Mouse (Mus musculus): ENCODE results near the gene Mrap2. TPM values are rescaled to one million over a fixed set of nuclear protein-coding genes. Genes with fewer than 3 reads are reported as not detected.

Mrap2 gene
- total RNA-seq, 1 experiment from 2014 or later: not detected

DNA sequence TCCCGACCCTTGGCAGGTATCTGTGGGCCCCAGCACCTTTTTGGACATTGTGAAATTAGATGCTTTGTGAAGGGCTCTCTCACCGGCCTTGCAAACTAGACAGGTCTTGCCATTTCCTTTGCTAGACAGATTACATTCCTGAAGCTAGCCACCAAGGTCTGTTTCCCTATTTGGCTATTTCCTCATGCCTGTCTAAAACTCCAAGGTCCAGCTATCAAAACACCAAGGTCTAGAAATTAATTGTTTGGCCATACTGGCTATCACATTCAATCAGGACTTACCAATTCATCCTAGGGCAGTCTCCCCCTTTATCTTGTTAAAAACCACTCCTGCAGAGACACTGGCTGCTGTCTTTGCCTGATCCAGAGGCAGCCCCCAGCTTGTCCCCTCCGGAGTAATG, 23.9 kb downstream of the Mrap2 start:
- ATAC-seq (replicated peaks in 1 of 2; ENCODE audit: insufficient read depth in 1 of 2, low FRiP score in 2 of 2, low TSS enrichment in 1 of 2, low read depth in 1 of 2, poor library complexity in 2 of 2, severe bottlenecking in 2 of 2): no peak

DNA sequence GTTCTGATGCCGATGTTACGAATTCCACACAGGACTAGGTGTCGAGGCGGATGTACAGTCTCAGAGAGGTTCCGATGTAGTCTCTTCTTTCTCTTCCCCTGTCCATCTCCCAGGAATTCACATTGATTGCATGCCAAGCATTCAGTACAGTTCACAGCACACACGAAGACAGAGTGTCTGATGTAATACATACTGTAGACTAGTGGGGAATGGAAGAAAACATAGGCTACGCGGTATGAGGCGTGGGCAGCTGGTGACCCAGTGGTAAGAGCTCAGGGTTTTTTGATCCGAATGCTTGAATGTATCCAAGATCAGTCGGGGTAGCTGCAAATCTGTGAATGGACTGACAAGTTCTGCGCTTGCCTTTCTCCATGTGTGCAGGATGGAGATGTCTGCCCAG, 25.0 kb downstream of the Mrap2 start:
- ATAC-seq (replicated peaks in 1 of 2; ENCODE audit: insufficient read depth in 1 of 2, low FRiP score in 2 of 2, low TSS enrichment in 1 of 2, low read depth in 1 of 2, poor library complexity in 2 of 2, severe bottlenecking in 2 of 2): no peak

GRCm38 (mm10) chr9:87170891-87171290, 26.8 kb downstream of the Mrap2 start:
- no peak for ATAC-seq (replicated peaks in 1 of 2; ENCODE audit: insufficient read depth in 1 of 2, low FRiP score in 2 of 2, low TSS enrichment in 1 of 2, low read depth in 1 of 2, poor library complexity in 2 of 2, severe bottlenecking in 2 of 2)

DNA sequence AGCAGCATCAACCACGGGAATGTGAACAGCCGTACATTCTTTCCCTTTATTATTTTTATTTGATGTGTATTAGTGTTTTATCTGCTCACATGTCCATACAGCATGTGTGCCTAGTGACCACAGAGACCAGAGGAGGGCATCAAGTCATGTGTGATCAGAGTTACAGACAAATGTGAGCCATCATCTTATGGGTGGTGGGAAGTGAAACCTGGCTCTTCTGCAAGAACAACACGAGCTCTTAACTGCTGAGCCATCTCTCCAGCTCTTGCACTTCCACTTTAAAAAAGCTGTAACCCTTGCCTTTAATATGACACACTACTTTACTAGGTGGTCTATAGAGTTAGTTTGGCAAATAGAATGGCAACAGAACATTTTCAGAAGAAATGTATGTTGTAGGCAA, 27.4 kb downstream of the Mrap2 start:
- ATAC-seq (replicated peaks in 1 of 2; ENCODE audit: insufficient read depth in 1 of 2, low FRiP score in 2 of 2, low TSS enrichment in 1 of 2, low read depth in 1 of 2, poor library complexity in 2 of 2, severe bottlenecking in 2 of 2): no peak

DNA sequence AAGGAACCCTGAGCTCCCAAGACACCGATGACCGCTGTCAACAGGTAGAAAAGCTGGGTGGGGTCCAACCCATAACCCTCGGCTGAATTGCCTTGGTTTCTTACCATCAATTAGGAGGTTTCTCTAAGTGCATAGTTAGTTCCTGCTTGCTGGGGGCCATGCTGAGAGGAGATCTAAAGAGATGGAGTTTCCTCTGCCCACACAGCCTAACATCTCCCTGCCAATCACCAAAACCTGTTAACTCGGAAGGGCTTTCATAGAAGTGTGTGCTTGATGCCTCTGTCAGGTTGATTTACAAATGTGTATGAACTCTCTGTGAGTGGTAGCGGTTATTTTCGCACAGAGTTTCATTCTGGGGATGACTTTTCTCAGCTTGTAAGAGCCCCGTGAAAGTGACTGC, 34.4 kb downstream of the Mrap2 start:
- no peak for ATAC-seq (replicated peaks in 1 of 2; ENCODE audit: insufficient read depth in 1 of 2, low FRiP score in 2 of 2, low TSS enrichment in 1 of 2, low read depth in 1 of 2, poor library complexity in 2 of 2, severe bottlenecking in 2 of 2)

DNA sequence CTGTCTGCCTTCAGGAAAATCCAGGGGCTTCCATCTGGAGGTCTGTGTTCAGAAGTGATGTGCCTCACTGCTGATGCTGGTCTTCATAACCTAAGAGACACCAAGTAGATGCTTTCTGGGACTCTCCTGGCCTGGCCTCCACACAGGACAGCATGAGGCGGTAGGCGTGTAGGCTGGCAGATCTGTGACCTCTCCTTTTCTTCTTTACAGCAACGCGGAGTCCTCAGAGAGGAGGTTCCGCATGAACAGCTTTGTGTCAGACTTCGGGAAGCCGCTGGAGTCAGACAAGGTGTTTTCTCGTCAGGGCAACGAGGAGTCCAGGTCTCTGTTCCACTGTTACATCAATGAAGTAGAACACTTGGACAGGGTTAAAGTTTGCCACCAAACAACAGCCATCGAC, 38.1 kb downstream of the Mrap2 start:
- ATAC-seq (replicated peaks in 1 of 2; ENCODE audit: insufficient read depth in 1 of 2, low FRiP score in 2 of 2, low TSS enrichment in 1 of 2, low read depth in 1 of 2, poor library complexity in 2 of 2, severe bottlenecking in 2 of 2): no peak

GRCm38 (mm10) chr9:87187336-87187735, 43.2 kb downstream of the Mrap2 start:
- no peak for ATAC-seq (replicated peaks in 1 of 2; ENCODE audit: insufficient read depth in 1 of 2, low FRiP score in 2 of 2, low TSS enrichment in 1 of 2, low read depth in 1 of 2, poor library complexity in 2 of 2, severe bottlenecking in 2 of 2)

GRCm38 (mm10) chr9:87193721-87194120, 49.6 kb downstream of the Mrap2 start:
- ATAC-seq (replicated peaks in 1 of 2; ENCODE audit: insufficient read depth in 1 of 2, low FRiP score in 2 of 2, low TSS enrichment in 1 of 2, low read depth in 1 of 2, poor library complexity in 2 of 2, severe bottlenecking in 2 of 2): no peak

DNA sequence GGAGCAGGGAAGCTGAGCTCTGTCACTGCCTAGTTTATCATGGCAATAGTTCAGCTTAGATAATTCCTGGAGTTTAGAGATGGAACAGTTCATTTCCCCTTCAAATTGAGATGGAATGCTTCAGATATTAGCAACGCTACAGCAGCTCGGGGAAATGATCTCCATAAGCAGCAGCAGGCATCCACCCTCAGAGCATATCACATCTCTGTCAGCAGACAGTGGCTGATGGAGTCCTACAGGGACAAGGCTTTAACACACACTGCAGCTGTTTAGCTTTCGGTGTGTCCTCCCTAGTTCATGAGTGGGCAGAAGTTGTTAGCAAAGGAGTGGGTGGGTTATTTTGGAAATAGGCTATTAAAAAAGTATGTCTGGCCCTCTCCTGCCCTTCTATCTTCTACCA, 53.2 kb downstream of the Mrap2 start:
- no peak for ATAC-seq (replicated peaks in 1 of 2; ENCODE audit: insufficient read depth in 1 of 2, low FRiP score in 2 of 2, low TSS enrichment in 1 of 2, low read depth in 1 of 2, poor library complexity in 2 of 2, severe bottlenecking in 2 of 2)

DNA sequence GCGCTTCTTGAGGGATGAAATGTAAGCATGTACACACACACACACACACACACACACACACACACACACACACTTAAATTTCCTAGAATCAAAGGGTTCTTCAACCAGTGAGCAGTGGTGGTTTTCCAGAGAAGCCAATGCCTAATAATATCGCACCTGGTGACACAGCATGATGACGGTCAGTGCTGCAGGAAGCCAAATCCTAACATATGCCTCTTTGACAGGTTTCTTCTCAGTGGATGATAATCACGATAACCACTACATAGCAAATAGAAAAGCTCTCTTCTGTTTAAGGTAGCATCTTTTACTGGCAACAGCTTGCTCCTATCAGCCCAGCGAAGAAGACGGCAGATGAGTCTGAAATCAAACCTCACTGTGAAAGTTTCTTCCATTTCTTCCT, 53.9 kb downstream of the Mrap2 start:
- ATAC-seq (replicated peaks in 1 of 2; ENCODE audit: insufficient read depth in 1 of 2, low FRiP score in 2 of 2, low TSS enrichment in 1 of 2, low read depth in 1 of 2, poor library complexity in 2 of 2, severe bottlenecking in 2 of 2): no peak

- no peak for ATAC-seq (replicated peaks in 1 of 2; ENCODE audit: insufficient read depth in 1 of 2, low FRiP score in 2 of 2, low TSS enrichment in 1 of 2, low read depth in 1 of 2, poor library complexity in 2 of 2, severe bottlenecking in 2 of 2)
These were observed 56.3 kb downstream of the Mrap2 start for GRCm38 (mm10) chr9:87200426-87200825.

DNA sequence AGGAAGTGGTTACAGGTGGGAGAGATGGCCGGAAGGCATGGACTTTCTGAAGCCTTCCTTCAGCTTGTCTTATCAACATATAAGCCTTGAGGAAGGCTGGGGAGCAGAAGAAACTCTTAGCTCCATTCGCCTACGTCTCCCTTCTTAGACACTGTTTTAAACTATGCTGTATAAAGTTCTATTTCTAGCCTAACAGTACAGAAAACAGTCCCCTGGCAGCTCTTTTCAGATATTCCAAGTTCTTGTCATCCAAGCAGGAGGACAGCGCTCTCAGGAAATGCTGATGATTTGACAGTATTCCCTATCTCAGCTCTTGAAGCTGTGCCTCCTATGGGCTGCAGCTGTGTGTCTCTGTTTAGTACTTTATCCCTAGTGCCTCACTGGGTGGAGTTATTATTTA, 56.8 kb downstream of the Mrap2 start:
- no peak for ATAC-seq (replicated peaks in 1 of 2; ENCODE audit: insufficient read depth in 1 of 2, low FRiP score in 2 of 2, low TSS enrichment in 1 of 2, low read depth in 1 of 2, poor library complexity in 2 of 2, severe bottlenecking in 2 of 2)

DNA sequence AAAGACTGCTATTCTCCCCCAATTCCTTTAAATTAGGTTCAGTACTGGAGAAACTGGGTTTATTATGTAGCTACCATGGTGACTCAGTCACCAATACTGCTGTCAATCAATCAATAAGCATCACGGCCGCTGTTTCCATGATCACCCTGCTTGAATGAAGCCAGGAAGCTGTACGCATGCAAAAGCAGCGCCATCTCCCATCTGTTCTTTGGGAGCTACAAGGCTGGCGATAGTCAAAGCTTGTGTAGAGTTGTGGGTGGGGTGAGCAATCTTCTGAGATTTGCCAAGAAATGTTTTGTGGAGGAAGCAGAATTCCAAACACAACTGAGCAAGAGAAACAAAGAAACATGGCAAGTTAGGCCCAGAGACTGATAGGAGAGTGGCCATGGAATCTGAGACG, 58.3 kb downstream of the Mrap2 start:
- ATAC-seq (replicated peaks in 1 of 2; ENCODE audit: insufficient read depth in 1 of 2, low FRiP score in 2 of 2, low TSS enrichment in 1 of 2, low read depth in 1 of 2, poor library complexity in 2 of 2, severe bottlenecking in 2 of 2): no peak

GRCm38 (mm10) chr9:87210830-87211339, 66.8 kb downstream of the Mrap2 start:
- ATAC-seq (replicated peaks in 1 of 2; ENCODE audit: insufficient read depth in 1 of 2, low FRiP score in 2 of 2, low TSS enrichment in 1 of 2, low read depth in 1 of 2, poor library complexity in 2 of 2, severe bottlenecking in 2 of 2): peak; percentile 72 to 79

DNA sequence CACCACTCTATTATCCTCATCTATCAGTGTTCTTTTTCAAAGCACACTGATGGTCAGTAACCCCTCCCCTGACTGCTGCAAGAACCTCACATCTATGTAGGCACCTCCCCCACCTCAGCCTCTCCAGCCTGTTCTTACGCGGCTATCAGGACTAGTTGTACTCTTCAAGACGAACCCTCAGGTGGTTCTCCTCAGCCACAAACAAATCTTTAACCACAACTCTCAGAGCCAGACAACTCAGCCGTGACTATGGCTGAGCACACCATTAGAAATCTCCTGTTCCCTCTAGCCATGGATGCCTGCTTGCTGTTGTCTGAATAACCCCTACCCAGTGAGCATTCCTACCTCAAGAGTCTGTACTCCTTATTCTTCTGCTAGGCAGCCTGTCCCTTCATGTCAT, 69.1 kb downstream of the Mrap2 start:
- ATAC-seq (replicated peaks in 1 of 2; ENCODE audit: insufficient read depth in 1 of 2, low FRiP score in 2 of 2, low TSS enrichment in 1 of 2, low read depth in 1 of 2, poor library complexity in 2 of 2, severe bottlenecking in 2 of 2): no peak

Other genes with a start within 250 kb of the Mrap2 start
- not detected in 2 replicates for gene Ripply2, start 128.8 kb upstream of the Mrap2 start, total RNA-seq (2017)
- 119 and 130 TPM in 2 replicates for gene Cyb5r4, start 122.3 kb upstream of the Mrap2 start, total RNA-seq (2017)
- 17.5 and 35.6 TPM in 2 replicates for gene Cep162, start 111.2 kb downstream of the Mrap2 start, total RNA-seq (2017)

Measured in hematopoietic stem cell, adult 5-6 weeks (primary cell).